Mouse (Mus musculus) cerebellum, adult 9-11 months (tissue): Measurements from ENCODE around the gene Ikbkg.
"Not testable (repeated sequence)": the region's sequence is repeated elsewhere in the genome, so short reads cannot be mapped to it uniquely, and the experiment has no call there.

Source experiments
- DNase-seq: peaks from one replicate; pipeline ENCODE4 v3.0.0; 2022

Ikbkg gene

DNA sequence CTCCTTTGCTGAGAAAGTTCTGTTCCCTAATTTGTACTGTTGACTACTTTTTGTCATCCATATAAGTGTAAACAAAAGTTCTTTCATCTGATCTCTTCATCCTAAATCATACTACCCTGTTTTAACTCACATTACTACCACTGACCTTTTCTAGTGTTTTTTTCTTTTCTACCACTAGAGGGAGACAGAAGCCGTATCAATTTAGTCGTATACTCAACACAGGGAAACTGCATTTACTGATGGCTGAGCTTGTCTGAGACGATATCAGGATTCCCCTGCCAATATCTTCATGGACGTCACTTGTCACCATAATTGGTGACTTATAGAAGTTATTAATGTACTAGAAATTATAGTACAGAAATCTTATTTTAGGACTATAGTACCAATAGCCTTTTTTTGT lies 59.7 kb downstream of the Ikbkg start:
- no peak for DNase-seq

DNA sequence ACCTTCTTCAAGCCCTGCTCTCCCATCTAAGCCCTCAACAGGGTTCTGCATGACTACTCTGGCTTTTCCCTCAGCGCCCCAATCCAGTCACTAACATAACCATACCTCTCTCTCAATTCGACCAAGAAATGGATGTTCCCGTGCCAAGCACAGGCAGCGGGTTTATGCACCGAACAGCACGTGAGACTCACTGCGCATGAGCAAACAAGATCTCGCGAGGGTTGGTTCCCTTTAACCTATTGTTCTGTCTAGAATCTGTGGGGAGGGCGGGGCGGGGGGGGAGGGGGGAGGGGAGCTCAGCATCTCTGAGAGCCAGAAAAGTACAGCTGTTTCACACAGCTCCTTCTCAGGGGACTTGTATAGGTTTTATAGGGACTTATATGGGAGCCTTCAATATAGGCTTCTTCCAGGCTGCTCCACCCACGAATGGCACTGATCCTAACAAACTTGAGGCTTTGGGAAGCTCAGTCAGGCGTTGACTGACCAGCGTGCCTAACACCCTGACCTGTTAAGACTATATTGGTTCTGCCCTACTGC lies 88.3 kb downstream of the Ikbkg start, which contains the start of gene Gm6880:
TSS of gene Gm6880 (minus strand) at position 51 of the 537 bp plus-strand sequence.
- DNase-seq = not testable (repeated sequence)

DNA sequence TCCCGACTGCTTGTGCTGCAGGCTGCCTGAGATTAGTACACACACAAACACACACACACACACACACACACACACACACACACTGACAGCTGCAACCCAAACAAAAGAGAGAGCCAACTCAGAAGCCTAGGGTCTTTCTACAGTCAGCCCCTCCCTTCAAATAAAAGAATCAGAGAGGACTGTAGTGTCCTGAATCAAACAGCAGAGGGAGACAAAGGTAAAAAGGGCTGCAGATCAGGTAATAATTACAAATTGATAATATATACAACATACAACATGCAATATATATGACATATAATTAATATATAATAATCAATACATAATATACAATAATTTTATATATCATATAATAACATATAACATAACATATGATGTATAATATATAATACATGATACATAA lies 104.0 kb downstream of the Ikbkg start:
- DNase-seq = no peak
